Mouse (Mus musculus) hindbrain, embryonic 15.5 days (tissue): Measurements from ENCODE around the gene Fam20c. TPM values are rescaled to one million over a fixed set of nuclear protein-coding genes. Genes with fewer than 3 reads are reported as not detected.

ENCODE experiments used
- polyA plus RNA-seq: library from polyadenylated mRNA; unstranded; fragments of >200 nt; fragmentation: Nextera tagmentation; extraction: Ambion mirVana; gene quantifications from 2 replicates; pipeline ENCODE4 v1.2.1, GENCODE M21; 2015

Fam20c gene
- polyA plus RNA-seq, 1 experiment from 2014 or later: 64.9 TPM

Other genes starting within 250 kb of the Fam20c start
- not detected in 2 replicates for gene 1700123K08Rik, start 189.8 kb upstream of the Fam20c start, polyA plus RNA-seq
- 71.4 and 71.8 TPM in 2 replicates for gene Zfp68, start 134.8 kb upstream of the Fam20c start, polyA plus RNA-seq
- gene A430033K04Rik, start 131.7 kb upstream of the Fam20c start, polyA plus RNA-seq: 20.6 and 22.0 TPM in 2 replicates
- gene Gm5294, start 65.6 kb downstream of the Fam20c start, polyA plus RNA-seq: 0.62 and 0.74 TPM in 2 replicates
- 23.5 and 24.8 TPM in 2 replicates for gene Pdgfa, start 242.9 kb downstream of the Fam20c start, polyA plus RNA-seq